Mouse (Mus musculus) midbrain, embryonic 14.5 days (tissue): Measurements from ENCODE around the gene Prkg1. TPM values are rescaled to one million over a fixed set of nuclear protein-coding genes. Genes with fewer than 3 reads are reported as not detected.

Source experiments
- ATAC-seq: fragments of 200-750 bp; cut with Nextera tagmentation; 2 replicates; pipeline ENCODE4 v1.8.0; 2017; ENCODE audit warnings: moderate number of reproducible peaks, moderate library complexity; ENCODE audit not compliant: low FRiP score, low TSS enrichment
- DNase-seq: peaks from one replicate; pipeline ENCODE4 v3.0.0-alpha.2; 2015
- H3K27ac ChIP-seq: fragments of 300-500 bp; sonication (generic); replicated peaks from 2 replicates; pipeline ENCODE4 v1.5.1; 2014; ENCODE audit warnings: mild to moderate bottlenecking, low read depth, low read length, moderate library complexity
- H3K27me3 ChIP-seq: fragments of 300-500 bp; sonication (generic); 2 replicates; pipeline ENCODE4 v1.6.1; 2014; ENCODE audit warnings: low read length, control low read depth, mixed read lengths; ENCODE audit not compliant: control insufficient read depth, insufficient read depth
- H3K36me3 ChIP-seq: fragments of 300-500 bp; sonication (generic); 2 replicates; pipeline ENCODE4 v1.6.1; 2014; ENCODE audit warnings: low read length, control low read depth; ENCODE audit not compliant: control insufficient read depth, insufficient read depth
- H3K4me1 ChIP-seq: fragments of 300-500 bp; sonication (generic); 2 replicates; pipeline ENCODE4 v1.6.1; 2014; ENCODE audit warnings: mild to moderate bottlenecking, antibody characterized with exemption, low read length, control low read depth; ENCODE audit not compliant: control insufficient read depth, insufficient read depth
- H3K4me2 ChIP-seq: fragments of 300-500 bp; sonication (generic); 2 replicates; pipeline ENCODE4 v1.6.1; 2014; ENCODE audit warnings: mild to moderate bottlenecking, low read length, moderate library complexity
- H3K4me3 ChIP-seq: fragments of 300-500 bp; sonication (generic); replicated peaks from 2 replicates; pipeline ENCODE4 v1.5.1; 2014; ENCODE audit warnings: low read depth, low read length
- H3K9ac ChIP-seq: fragments of 300-500 bp; sonication (generic); replicated peaks from 2 replicates; pipeline ENCODE4 v1.6.1; 2014; ENCODE audit warnings: mild to moderate bottlenecking, low read length, moderate library complexity
- H3K9me3 ChIP-seq: fragments of 300-500 bp; sonication (generic); 2 replicates; pipeline ENCODE4 v1.6.1; 2016; ENCODE audit warnings: low read length, control low read depth, mixed read lengths; ENCODE audit not compliant: control insufficient read depth
- WGBS: fragments of 180-500 bp; shearing (Covaris S2); extraction: QIAGEN DNeasy Blood & Tissue Kit; methylation state at CpG from one replicate; pipeline ENCODE4 v1.1.7; 2014; 5-methylcytosine and 5-hydroxymethylcytosine counted together
- polyA plus RNA-seq: library from polyadenylated mRNA; unstranded; fragments of >200 nt; fragmentation: Nextera tagmentation; extraction: Ambion mirVana; gene quantifications from 2 replicates; pipeline ENCODE4 v1.2.1, GENCODE M21; 2014

Gene Prkg1
- polyA plus RNA-seq, 1 experiment from 2014 or later, result 3.9 TPM

DNA sequence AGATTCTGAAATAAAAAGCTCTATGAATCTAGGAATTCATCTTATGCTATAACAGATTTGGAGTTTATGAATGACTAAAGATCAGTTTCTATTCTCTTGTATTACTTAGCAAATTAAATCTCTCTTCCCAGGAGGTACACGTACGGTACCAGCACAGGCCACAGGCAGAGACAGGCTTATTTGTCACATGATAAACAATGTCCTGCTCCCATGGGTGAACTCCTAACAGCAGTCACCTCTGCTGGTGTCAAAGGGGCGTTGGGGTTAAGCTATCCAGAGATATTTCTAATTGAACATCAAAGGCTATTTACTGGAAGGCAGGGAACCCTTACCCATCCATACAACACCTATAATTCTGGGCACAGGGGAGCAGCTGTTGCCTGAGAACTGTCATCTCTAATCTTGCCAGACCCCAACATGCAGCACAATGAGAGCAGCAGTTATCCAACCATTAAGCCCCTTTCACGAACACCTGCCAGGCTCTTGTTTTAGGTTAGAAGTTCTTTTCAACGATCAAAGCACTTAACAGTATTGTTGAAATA is 1122.1 kb downstream of the Prkg1 start:
- Histone ChIP-seq H3K27ac (no peak overlapping the region), H3K4me3 (no peak overlapping the region), H3K9ac (no peak overlapping the region), H3K4me2 (no peak overlapping the region), H3K4me1 (no peaks in the 10 kb centered on the region), H3K36me3 (no peaks in the 10 kb centered on the region), H3K9me3 (no peaks in the 10 kb centered on the region), H3K27me3 (no peaks in the 10 kb centered on the region)
- no peak for DNase-seq
- ATAC-seq, result no peak
- 13% methylated on average over 5 of the region's 5 CpGs for WGBS

DNA sequence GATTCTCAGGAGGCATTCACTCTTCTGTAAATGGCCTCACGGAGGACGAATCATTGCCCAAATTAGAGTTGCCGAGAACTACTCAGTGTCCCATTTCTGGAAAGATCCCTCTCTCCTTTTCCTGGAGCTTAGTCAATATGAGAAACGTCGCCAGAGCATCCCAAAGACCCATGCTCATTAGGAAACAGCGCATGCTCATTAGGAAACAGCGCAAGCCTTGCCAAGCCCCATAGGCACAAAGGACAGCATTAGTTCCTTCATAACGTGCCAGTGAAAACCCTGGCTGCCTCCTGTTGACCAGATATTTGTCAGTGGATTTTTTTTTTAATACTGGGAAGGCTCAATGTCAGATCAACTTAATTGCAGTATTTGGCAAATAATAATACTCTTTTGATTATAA is 1127.4 kb downstream of the Prkg1 start:
- no peak for ATAC-seq
- Histone ChIP-seq H3K36me3 (no peaks in the 10 kb centered on the region), H3K9ac (no peak overlapping the region), H3K4me3 (no peak overlapping the region), H3K4me1 (no peaks in the 10 kb centered on the region), H3K9me3 (no peaks in the 10 kb centered on the region), H3K4me2 (no peak overlapping the region), H3K27me3 (no peaks in the 10 kb centered on the region), H3K27ac (no peak overlapping the region)
- WGBS, result 65% methylated on average over 8 of the region's 8 CpGs
- DNase-seq, result peak; percentile 68

DNA sequence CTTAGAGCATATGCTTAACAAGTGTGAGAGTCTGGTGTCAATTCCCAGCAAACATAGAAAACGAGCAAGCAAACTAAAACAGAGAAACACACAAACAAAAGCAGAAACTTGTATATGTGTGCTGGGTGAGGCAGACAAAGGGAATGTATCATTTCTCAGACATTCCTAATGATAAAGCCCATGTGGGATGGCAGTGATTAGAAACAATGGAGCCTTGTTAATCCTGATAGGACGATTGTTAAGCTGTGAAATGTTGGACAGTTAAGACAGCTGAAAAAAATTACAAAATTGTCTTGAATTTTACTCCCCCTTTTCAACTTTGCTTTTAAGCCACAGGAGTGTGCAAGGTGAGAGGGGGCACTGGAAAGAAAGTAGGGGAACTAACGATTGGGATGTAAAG is 1133.8 kb downstream of the Prkg1 start:
- no peaks in the 10 kb centered on the region for H3K9me3 ChIP-seq
- no peak overlapping the region for H3K27ac ChIP-seq
- H3K4me3 ChIP-seq, result no peak overlapping the region
- H3K4me2 ChIP-seq, result no peak overlapping the region
- no peak for DNase-seq
- H3K27me3 ChIP-seq, result no peaks in the 10 kb centered on the region
- 50% methylated on average over 3 of the region's 3 CpGs for whole genome bisulfite sequencing
- H3K36me3 ChIP-seq, result no peaks in the 10 kb centered on the region
- no peak overlapping the region for H3K9ac ChIP-seq
- no peak for ATAC-seq
- no peaks in the 10 kb centered on the region for H3K4me1 ChIP-seq

DNA sequence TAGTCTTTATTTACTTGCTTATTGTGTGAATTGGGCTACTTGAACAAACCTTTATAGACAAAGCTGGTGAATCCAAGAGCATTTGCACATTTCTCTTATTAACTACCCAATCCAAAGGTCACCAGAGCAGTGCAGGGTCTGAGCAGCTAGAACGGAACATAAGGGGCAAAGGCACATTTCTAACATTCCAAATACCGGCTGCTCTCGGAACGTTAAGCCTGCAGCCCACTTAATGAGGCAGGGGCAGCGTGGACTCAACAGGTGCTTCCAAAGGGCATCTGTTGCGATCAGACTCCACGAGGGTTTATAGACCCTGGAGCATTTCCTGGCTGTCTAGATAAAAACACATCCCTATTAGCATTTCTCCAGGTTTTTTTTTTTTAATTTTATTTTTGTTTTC is 1138.8 kb downstream of the Prkg1 start:
- H3K4me2 ChIP-seq, result no peak overlapping the region
- no peak overlapping the region for H3K9ac ChIP-seq
- DNase-seq (no peak), ATAC-seq (no peak)
- H3K27ac ChIP-seq, result no peak overlapping the region
- no peaks in the 10 kb centered on the region for H3K9me3 ChIP-seq
- no peak overlapping the region for H3K4me3 ChIP-seq
- 42% methylated on average over 7 of the region's 7 CpGs for WGBS
- no peaks in the 10 kb centered on the region for H3K27me3 ChIP-seq
- H3K4me1 ChIP-seq, result no peaks in the 10 kb centered on the region
- no peaks in the 10 kb centered on the region for H3K36me3 ChIP-seq

DNA sequence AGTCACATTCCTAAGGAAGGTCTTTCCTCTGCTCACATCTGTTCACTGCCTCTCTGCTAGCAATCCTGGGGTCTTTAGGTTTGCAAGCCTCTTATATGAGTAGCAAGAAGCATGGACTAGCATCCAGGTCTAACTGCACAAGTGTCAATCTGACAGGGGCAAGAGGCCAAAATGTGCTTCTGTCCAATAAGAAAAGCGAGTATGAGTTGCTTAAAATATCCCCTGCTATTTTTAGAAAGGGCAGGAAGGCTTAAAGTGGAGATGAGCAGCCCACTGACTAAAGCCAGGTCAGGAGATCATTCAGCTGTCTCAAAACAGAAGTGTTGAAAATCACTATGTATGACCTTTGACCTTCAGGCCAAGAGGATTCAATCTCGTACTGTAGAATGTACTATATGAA is 1139.4 kb downstream of the Prkg1 start:
- WGBS, result 73% methylated on average over 2 of the region's 2 CpGs
- Histone ChIP-seq H3K27ac (no peak overlapping the region), H3K4me2 (no peak overlapping the region), H3K9ac (no peak overlapping the region), H3K36me3 (no peaks in the 10 kb centered on the region), H3K4me1 (no peaks in the 10 kb centered on the region), H3K27me3 (no peaks in the 10 kb centered on the region), H3K9me3 (no peaks in the 10 kb centered on the region), H3K4me3 (no peak overlapping the region)
- DNase-seq (no peak), ATAC-seq (no peak)

DNA sequence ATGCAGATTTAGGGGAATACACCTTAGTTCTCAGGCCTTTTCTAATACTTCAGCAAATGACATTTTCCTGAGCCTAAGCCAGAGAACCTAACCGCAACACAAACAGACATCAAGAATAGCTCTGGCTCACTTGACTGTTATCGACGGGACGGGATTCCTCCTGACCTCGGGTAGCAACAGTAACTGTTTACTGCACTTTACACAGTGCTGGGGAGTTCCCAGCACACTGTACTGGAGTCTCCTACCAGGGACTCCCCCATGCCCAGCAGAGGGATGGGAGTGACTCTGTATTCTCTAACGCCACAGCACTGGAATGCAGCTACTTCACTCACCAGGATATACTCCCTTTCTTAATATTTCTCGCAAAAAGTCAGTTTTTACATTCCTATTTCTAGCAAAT is 1141.2 kb downstream of the Prkg1 start:
- Histone ChIP-seq H3K27me3 (no peaks in the 10 kb centered on the region), H3K27ac (no peak overlapping the region), H3K4me1 (no peaks in the 10 kb centered on the region), H3K9ac (no peak overlapping the region), H3K4me3 (no peak overlapping the region), H3K4me2 (no peak overlapping the region), H3K36me3 (no peaks in the 10 kb centered on the region), H3K9me3 (no peaks in the 10 kb centered on the region)
- ATAC-seq, result no peak
- no peak for DNase-seq
- WGBS, result 87% methylated on average over 7 of the region's 7 CpGs

DNA sequence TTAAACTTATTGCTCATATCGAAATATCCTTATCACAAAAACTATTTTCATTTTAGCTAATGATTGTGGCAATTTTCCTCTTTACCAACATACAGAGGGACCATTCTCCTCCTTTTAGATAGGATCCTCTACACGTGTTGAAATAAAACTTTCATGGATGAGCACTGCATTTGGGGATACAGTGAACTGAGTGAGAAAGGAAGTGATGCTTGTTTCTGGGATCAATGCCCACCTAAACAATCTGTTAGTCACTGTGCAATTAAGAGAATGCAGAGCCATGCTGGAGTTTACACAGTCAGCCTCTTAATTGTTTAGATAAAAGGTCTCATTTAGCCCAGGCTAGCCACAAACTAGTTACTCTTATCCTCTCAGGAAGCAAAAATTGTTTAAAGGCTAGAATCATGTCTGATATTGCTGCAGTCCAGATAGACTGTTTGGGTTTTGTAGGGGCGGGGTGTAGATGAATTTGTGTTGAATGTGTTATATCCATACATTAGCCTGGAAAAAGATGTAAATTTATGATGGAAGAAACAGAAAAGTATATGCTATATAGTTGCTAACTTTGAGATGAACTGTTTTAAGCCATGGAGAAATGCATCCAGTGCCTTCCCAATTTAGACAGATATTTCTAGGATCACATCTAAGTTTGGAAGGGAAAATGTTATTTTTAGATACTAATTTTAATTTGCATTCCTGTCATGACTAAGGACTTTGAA is 1151.5 kb downstream of the Prkg1 start:
- H3K4me1 ChIP-seq, result no peaks in the 10 kb centered on the region
- H3K27ac ChIP-seq, result no peak overlapping the region
- H3K9me3 ChIP-seq, result 0 out of 2 replicates have a peak, but pooled peaks cover 2% of the 10 kb centered on the region
- ATAC-seq, result no peak
- DNase-seq, result no peak
- H3K27me3 ChIP-seq, result no peaks in the 10 kb centered on the region
- H3K4me3 ChIP-seq, result no peak overlapping the region
- no peak overlapping the region for H3K4me2 ChIP-seq
- WGBS, result 84% methylated on average over 3 of the region's 3 CpGs
- no peaks in the 10 kb centered on the region for H3K36me3 ChIP-seq
- no peak overlapping the region for H3K9ac ChIP-seq

DNA sequence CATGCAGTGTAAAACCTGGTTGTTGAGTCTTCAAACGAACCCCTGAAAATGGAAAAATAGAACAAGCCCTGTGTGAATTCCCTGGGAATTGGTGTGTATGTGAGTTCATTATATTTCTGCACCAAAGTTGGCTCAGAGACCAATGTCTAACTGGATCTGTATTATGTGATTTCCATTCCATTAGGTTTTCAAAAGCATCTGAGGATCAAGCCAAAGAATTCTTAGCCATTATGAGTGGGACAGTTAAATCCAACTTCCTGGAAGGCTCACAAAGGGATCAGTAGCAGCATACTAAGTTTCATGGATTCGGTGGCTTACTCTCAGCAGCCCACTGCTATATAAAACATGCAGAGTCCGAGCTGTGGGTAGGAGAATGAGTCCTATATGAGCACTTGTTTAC is 1178.5 kb downstream of the Prkg1 start:
- no peaks in the 10 kb centered on the region for H3K27me3 ChIP-seq
- no peaks in the 10 kb centered on the region for H3K9me3 ChIP-seq
- H3K4me2 ChIP-seq, result no peak overlapping the region
- no peak overlapping the region for H3K4me3 ChIP-seq
- H3K4me1 ChIP-seq, result no peaks in the 10 kb centered on the region
- no peak for DNase-seq
- H3K27ac ChIP-seq, result no peak overlapping the region
- no peak for ATAC-seq
- no peak overlapping the region for H3K9ac ChIP-seq
- 69% methylated on average over 3 of the region's 3 CpGs for WGBS
- H3K36me3 ChIP-seq, result no peaks in the 10 kb centered on the region

DNA sequence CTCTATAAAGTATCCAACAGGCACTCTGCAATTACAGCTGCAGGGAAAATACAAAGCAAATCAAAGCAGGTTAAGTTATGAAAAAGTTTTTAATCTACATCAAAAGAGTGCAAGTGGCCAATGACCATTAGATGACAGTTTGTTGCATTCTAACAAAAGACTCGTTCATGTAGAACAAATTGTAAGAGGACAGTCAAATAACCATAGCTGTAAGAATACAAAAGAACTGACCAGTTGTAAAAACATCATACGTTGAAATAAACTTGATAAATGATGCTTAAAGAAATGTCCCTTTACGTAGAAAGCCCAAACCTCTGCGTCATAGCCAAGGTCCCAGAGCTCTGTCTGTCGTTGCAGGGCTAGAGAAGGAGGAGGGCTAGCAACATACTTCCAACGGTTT is 1200.3 kb downstream of the Prkg1 start:
- H3K27ac ChIP-seq, result no peak overlapping the region
- no peaks in the 10 kb centered on the region for H3K9me3 ChIP-seq
- H3K4me3 ChIP-seq, result no peak overlapping the region
- 55% methylated on average over 6 of the region's 6 CpGs for WGBS
- DNase-seq (no peak), ATAC-seq (no peak)
- H3K4me2 ChIP-seq, result no peak overlapping the region
- no peaks in the 10 kb centered on the region for H3K4me1 ChIP-seq
- H3K27me3 ChIP-seq, result no peaks in the 10 kb centered on the region
- H3K36me3 ChIP-seq, result no peaks in the 10 kb centered on the region
- no peak overlapping the region for H3K9ac ChIP-seq
